Mouse (Mus musculus): Measurements from ENCODE around the gene Gramd4.

The Gramd4 gene

GRCm38 (mm10) chr15:86069011-86069791 lies 11.7 kb downstream of the Gramd4 start:
- in situ Hi-C loops (cut with MboI; ENCODE audit: low sequenced_read_pairs): no loop called here

GRCm38 (mm10) chr15:86070368-86070767 lies 12.9 kb downstream of the Gramd4 start:
- in situ Hi-C loops (cut with MboI; ENCODE audit: low sequenced_read_pairs): no loop called here

GRCm38 (mm10) chr15:86071166-86071565 lies 13.7 kb downstream of the Gramd4 start:
- in situ Hi-C loops (cut with MboI; ENCODE audit: low sequenced_read_pairs): no loop called here

GRCm38 (mm10) chr15:86074171-86074937 lies 16.9 kb downstream of the Gramd4 start:
- in situ Hi-C loops (cut with MboI; ENCODE audit: low sequenced_read_pairs): no loop called here

GRCm38 (mm10) chr15:86075305-86076047 lies 18.0 kb downstream of the Gramd4 start:
- in situ Hi-C loops (cut with MboI; ENCODE audit: low sequenced_read_pairs): no loop called here

- in situ Hi-C loops (cut with MboI; ENCODE audit: low sequenced_read_pairs): no loop called here
Observed at GRCm38 (mm10) chr15:86076048-86076315, 18.5 kb downstream of the Gramd4 start.

- in situ Hi-C loops (cut with MboI; ENCODE audit: low sequenced_read_pairs): no loop called here
Observed at GRCm38 (mm10) chr15:86076378-86076777, 18.9 kb downstream of the Gramd4 start.

GRCm38 (mm10) chr15:86077934-86078333 lies 20.4 kb downstream of the Gramd4 start:
- in situ Hi-C loops (cut with MboI; ENCODE audit: low sequenced_read_pairs): no loop called here

- in situ Hi-C loops (cut with MboI; ENCODE audit: low sequenced_read_pairs): no loop called here
Observed at GRCm38 (mm10) chr15:86078481-86079216, 21.2 kb downstream of the Gramd4 start.

GRCm38 (mm10) chr15:86079467-86079866 lies 22.0 kb downstream of the Gramd4 start:
- in situ Hi-C loops (cut with MboI; ENCODE audit: low sequenced_read_pairs): no loop called here

- in situ Hi-C loops (cut with MboI; ENCODE audit: low sequenced_read_pairs): no loop called here
Observed at GRCm38 (mm10) chr15:86079876-86080275, 22.4 kb downstream of the Gramd4 start.

GRCm38 (mm10) chr15:86080408-86080807 lies 22.9 kb downstream of the Gramd4 start:
- in situ Hi-C loops (cut with MboI; ENCODE audit: low sequenced_read_pairs): no loop called here

GRCm38 (mm10) chr15:86081654-86082053 lies 24.2 kb downstream of the Gramd4 start:
- in situ Hi-C loops (cut with MboI; ENCODE audit: low sequenced_read_pairs): no loop called here

- in situ Hi-C loops (cut with MboI; ENCODE audit: low sequenced_read_pairs): no loop called here
Observed at GRCm38 (mm10) chr15:86082551-86082961, 25.1 kb downstream of the Gramd4 start.

GRCm38 (mm10) chr15:86083261-86083741 lies 25.8 kb downstream of the Gramd4 start:
- in situ Hi-C loops (cut with MboI; ENCODE audit: low sequenced_read_pairs): no loop called here

GRCm38 (mm10) chr15:86085301-86086225 lies 28.1 kb downstream of the Gramd4 start:
- in situ Hi-C loops (cut with MboI; ENCODE audit: low sequenced_read_pairs): no loop called here

- in situ Hi-C loops (cut with MboI; ENCODE audit: low sequenced_read_pairs): no loop called here
Observed at GRCm38 (mm10) chr15:86086291-86086706, 28.8 kb downstream of the Gramd4 start.

- in situ Hi-C loops (cut with MboI; ENCODE audit: low sequenced_read_pairs): no loop called here
Observed at GRCm38 (mm10) chr15:86087591-86088149, 30.2 kb downstream of the Gramd4 start.

GRCm38 (mm10) chr15:86088266-86088790 lies 30.8 kb downstream of the Gramd4 start:
- in situ Hi-C loops (cut with MboI; ENCODE audit: low sequenced_read_pairs): no loop called here

All from CH12F3 (cell line).